Mouse (Mus musculus): Measurements from ENCODE around the gene Gm20604. TPM values are rescaled to one million over a fixed set of nuclear protein-coding genes. Genes with fewer than 3 reads are reported as not detected.
A peak's percentile ranks its signal among the peaks of the same experiment; 100 is the strongest.

The Gm20604 gene
- total RNA-seq, 2 experiments from 2014 or later = 16.7 to 18.7 TPM

- peak; percentile 88 to 91 for DNase-seq (ENCODE audit: low spot score in 2 of 2)
Measured at GRCm38 (mm10) chr12:102743589-102744574, 14.6 kb downstream of the Gm20604 start, which contains the start of the genes Moap1 and Tmem251. Gene Moap1 (minus strand): TSS chr12:102743661. Gene Tmem251 (plus strand): TSS chr12:102743762.

GRCm38 (mm10) chr12:102743036-102743588, 15.4 kb downstream of the Gm20604 start:
- no peak for DNase-seq (ENCODE audit: low spot score in 2 of 2)

GRCm38 (mm10) chr12:102742056-102742455, 16.4 kb downstream of the Gm20604 start:
- DNase-seq (ENCODE audit: low spot score in 2 of 2) = no peak

- no peak for DNase-seq (ENCODE audit: low spot score in 2 of 2)
Measured at GRCm38 (mm10) chr12:102740285-102740684, 18.2 kb downstream of the Gm20604 start.

- no peak for DNase-seq (ENCODE audit: low spot score in 2 of 2)
Measured at GRCm38 (mm10) chr12:102739096-102739495, 19.4 kb downstream of the Gm20604 start.

- no peak for DNase-seq (ENCODE audit: low spot score in 2 of 2)
Measured at GRCm38 (mm10) chr12:102733381-102733780, 25.1 kb downstream of the Gm20604 start.

GRCm38 (mm10) chr12:102730798-102731619, 27.5 kb downstream of the Gm20604 start:
- DNase-seq (ENCODE audit: low spot score in 2 of 2) = peak in 1 of 2 experiments; percentile 54

- DNase-seq (ENCODE audit: low spot score in 2 of 2) = peak; percentile 73 to 88
Measured at GRCm38 (mm10) chr12:102729855-102730797, 28.3 kb downstream of the Gm20604 start.

- DNase-seq (ENCODE audit: low spot score in 2 of 2) = peak in 1 of 2 experiments; percentile 48
Measured at GRCm38 (mm10) chr12:102725761-102726175, 32.7 kb downstream of the Gm20604 start.

GRCm38 (mm10) chr12:102725146-102725545, 33.3 kb downstream of the Gm20604 start:
- no peak for DNase-seq (ENCODE audit: low spot score in 2 of 2)

- no peak for DNase-seq (ENCODE audit: low spot score in 2 of 2)
Measured at GRCm38 (mm10) chr12:102723861-102724260, 34.6 kb downstream of the Gm20604 start.

- no peak for DNase-seq (ENCODE audit: low spot score in 2 of 2)
Measured at GRCm38 (mm10) chr12:102722966-102723365, 35.5 kb downstream of the Gm20604 start.

- DNase-seq (ENCODE audit: low spot score in 2 of 2) = no peak
Measured at GRCm38 (mm10) chr12:102722451-102722850, 36.0 kb downstream of the Gm20604 start.

GRCm38 (mm10) chr12:102719552-102720315, 38.7 kb downstream of the Gm20604 start:
- DNase-seq (ENCODE audit: low spot score in 2 of 2) = peak in 1 of 2 experiments; percentile 68

GRCm38 (mm10) chr12:102714654-102715395, 43.6 kb downstream of the Gm20604 start:
- DNase-seq (ENCODE audit: low spot score in 2 of 2) = no peak

- no peak for DNase-seq (ENCODE audit: low spot score in 2 of 2)
Measured at GRCm38 (mm10) chr12:102714116-102714515, 44.4 kb downstream of the Gm20604 start.

GRCm38 (mm10) chr12:102713153-102713865, 45.2 kb downstream of the Gm20604 start:
- no peak for DNase-seq (ENCODE audit: low spot score in 2 of 2)

GRCm38 (mm10) chr12:102710851-102711375, 47.6 kb downstream of the Gm20604 start:
- DNase-seq (ENCODE audit: low spot score in 2 of 2) = no peak
